Mouse (Mus musculus) kidney, postnatal 36 days (tissue): ENCODE results near the gene Kel.

Source experiments
- DNase-seq, 2 experiments: peaks; one replicate each; pipeline ENCODE4 v3.0.0; 2021 to 2022; ENCODE audit warnings: mixed read lengths in 2 of 2

The Kel gene

DNA sequence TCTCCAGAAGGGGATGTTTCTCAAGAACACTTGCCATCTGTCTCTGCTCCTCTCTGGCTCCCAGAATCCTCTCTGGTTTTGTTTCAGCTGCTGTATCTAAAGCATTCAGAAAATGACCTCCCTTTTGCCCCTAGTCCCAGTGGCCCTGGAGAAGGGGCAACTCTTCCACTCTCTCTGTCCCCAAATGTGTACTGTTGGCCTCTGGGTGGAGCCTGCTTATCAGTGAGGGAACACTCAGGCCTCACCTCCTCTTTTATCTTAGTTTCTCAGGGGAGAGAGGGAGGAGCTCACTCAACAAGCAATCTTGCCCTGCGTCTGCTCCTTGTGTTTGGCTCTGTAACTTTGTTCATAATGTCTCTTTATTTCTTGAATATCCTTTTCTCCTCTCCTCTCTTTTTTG, at the start of gene Kel:
TSS of gene Kel (minus strand) at position 217 of the 400 bp plus-strand sequence.
- no peak for DNase-seq

DNA sequence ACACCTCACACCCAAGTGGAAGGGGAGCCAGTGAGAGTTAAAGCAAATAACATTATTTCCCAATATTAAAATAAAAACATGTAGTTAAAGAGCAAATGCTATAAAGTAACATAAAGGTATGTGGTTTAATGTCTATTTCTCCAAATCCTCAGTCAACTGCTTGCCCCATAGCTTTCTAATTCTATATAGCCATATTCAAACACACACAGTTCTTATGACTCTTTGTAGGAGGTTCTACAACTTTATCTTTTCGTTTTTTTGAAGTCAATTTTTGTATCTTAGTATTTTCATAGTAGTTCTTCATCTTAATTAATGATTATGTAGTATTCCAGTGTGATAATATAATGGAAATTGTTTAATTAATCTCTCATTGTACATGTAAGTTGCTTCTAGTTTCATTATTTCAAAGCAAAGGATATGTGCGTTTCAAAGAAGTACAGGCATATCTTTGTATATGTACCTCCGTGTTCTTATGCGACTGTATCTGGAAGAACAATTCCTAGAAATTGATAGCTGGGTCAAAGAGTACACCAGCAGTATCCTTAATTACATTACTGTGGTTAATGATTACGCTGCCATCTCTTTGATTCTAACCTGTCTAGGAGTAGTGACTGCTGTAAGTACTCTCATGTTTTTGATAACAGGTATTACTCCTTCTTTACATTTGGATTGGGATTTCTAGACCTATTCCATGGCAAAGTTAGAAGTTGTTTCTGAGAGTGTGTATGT, 40.7 kb upstream of the Kel start:
- DNase-seq, result no peak

DNA sequence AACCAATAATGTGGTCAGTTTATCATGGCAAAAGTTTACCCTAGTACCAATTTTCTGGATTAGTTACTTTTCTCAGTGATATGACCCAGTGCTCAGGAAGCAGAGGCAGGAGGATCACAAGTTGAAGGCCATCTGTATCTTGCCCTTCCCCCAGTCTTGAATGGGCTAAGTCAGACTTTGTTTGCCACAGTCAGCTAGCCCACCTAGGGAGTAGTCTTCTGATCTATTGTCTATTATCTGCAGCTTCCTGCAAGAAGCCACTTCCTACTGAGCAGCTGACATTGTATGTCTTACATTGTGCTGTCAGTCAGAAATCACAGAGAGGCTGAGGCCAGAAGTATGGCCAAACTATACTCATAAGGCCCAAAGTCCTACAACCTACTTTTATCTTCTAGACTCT, 37.0 kb upstream of the Kel start:
- no peak for DNase-seq

DNA sequence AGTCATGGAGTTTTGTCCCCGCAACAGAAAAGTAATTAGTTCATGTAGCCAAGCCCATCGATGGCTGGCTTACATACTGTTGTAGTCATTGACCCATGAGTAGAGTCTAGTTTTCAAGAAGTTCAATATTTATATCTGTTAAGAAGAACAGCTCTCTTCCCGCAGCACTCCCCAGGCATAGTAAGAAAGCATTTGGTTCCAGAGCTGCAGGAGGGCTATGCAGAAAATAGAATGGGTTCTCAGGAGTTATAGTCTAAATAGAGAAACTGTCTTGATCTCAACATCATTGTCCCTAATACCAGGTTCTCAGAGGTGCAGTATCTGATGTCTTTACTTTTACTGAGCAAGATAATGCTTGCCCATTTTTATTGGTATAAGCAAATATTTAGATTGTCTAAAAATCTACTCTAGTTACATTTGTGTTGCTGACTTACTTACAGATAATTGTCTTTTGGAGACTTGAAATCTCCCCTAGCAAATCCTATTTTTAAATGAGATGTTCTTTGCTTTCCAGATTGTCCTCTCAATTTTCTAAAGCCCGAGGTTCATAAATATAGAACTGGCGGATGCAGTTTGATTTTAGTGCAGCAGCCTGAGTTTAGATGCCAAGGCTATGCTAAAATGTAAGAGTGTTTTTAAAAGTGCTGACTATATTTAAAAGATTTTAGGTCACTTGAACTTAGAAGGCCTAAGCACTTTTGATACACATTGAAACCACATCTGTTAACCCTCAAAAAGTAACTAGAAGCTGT, 30.8 kb upstream of the Kel start:
- no peak for DNase-seq

DNA sequence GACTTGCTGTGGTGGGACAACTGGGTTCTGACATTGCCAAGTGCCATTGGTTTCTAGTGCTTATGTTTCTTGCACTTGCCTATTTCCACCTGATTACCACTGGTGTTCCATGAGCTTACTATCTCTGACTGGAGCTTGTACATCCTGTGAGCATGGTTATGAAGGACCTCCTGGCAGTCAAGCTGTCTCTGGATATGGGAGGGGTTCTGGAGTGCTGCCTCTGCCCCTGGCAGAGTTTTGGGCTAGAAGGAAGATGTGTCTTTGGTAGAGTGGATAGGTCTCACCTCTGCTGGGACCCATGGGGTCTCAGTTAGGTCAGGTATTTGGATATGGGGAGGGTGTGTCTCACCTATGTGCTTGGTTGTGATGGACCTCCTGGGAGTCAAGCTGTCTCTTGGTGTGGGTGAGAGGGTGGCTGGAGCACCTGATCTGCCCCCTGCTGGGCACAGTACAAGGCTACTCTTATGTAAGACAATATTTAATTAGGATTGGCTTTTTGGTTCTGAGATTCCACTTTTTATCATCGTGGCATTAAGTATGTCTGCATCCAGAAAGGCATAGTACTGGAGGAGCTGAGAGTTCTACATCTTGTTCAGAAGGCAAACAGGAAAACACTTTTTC, 24.0 kb upstream of the Kel start:
- DNase-seq, result peak in 1 of 2 experiments; percentile 26

DNA sequence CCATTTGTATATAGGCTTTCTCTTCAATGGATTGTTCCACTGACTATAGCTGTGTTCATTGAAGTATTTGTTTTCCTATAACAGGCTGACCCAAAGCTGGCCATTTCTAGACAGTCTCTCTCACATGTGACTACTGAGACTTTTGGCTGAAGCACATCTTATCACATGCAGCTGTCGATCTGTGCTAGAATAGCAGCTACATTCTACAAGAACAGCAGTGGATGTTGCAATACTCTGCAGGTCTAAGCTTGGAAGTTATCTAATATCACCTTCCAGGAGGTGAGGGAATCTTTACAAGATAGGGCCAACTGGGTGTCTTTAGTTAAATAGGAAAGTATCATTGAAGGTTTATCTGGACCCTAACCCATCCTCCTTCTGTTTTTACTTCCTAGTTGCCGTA, 17.3 kb upstream of the Kel start:
- DNase-seq, result no peak

DNA sequence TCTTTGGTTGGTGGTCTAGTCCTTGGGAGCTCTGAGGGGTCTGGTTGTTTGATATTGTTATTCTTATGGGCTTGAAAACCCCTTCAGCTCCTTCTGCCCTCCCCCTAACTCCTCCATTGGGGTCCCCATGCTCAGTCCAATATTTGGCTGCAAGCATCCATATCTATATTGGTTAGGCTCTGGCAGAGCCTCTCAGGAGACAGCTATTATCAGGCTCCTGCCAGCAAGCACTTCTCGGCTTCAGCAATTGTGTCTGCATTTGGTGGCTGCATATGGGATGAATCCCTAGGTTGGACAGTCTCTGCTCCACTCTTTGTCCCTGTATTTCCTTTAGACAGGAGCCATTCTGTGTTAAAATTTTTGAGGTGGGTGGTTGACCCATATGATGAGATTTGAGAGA, 6.1 kb upstream of the Kel start:
- no peak for DNase-seq

DNA sequence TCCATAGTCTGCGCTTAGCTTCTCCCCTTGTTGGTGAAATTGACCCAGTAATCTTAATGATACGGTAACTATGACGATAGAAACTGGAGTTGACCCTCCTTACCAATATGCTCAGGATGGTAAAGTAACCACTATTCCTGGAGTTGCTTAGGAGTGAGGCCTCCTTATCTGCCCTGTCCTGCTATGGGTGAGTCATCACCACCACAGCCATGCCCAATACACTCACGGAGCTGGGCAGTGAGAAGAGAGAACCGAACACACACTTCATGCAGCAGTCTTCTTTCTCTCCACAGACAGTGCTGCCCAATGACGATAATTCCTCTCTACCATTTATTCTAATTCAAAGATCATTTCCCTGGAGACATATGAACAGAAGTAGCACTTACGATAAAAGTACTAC, 2.1 kb upstream of the Kel start:
- DNase-seq, result no peak

DNA sequence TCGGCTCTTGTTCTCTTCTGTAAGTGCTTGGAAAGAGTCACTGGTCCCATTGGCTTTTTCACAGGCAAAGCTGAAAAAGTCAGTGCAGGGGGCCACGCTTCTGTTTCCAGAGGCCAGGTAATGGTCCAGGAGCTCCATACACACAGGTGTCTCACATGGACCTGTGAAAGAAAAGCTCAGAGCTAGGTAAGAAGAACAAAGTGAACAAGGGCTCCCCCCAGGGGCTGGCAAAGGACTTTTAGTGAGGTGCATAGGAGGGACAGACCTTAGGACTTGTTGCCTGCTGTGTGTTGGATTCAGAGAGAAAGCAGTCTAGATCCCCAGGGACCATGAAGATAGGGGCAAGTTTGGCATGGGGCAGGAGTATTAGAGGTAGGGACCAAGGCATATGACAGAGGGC, 1.2 kb downstream of the Kel start:
- peak; percentile 16 to 69 for DNase-seq

DNA sequence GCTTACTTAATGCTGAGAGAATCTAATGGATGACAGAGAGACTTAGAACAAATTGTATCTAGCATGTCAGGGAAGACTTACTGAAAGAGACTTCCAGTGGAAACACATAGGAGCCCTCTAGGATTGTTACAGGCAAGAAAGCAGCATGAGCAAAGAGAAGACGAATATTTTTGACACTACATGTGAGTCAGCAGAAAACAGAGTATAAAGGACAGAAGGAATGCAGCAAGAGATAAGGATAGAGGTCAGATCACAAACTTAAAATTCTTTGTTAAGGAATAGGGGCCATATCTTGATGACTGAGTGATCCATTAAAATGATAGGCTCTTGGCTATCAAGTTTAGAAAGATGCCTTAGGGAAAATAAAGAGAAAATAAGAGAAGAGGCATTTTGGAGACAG, 2.9 kb downstream of the Kel start:
- DNase-seq, result no peak

DNA sequence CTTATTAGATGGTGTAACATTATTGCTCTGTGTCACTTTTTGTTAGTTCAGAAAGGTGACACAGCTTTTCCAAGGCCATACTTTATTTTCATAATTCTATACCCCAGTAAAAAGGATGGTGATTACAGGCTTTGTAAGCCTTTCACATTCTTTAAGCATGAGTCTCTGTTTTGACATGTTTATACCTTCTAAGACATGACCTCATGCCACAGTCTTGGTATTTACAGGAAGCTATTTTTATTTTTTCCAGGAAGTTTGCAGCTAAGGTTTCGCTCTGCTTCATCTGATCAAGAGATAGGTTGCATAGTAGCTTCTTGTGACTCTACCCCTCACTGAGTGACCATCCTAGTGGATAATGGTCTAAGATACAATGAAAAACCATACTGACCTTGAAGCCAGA, 9.7 kb downstream of the Kel start:
- no peak for DNase-seq

DNA sequence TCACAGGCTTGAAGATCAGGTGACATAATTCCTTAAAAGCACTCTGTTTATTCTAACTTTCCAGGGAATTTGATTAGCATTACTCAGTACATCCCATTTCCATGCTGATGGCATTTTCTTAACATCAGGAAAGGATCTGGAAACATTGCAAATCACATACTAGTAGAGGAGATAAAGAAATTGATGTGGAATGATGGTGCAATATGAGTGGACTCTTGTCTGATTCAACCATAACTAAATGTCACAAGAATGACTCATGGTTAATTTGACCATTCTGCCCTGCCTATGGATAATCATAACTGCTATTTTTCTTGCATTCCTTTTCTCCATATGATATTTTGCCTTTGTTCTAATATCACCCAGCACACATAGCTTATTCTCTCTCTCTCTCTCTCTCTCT, 11.9 kb downstream of the Kel start:
- no peak for DNase-seq

DNA sequence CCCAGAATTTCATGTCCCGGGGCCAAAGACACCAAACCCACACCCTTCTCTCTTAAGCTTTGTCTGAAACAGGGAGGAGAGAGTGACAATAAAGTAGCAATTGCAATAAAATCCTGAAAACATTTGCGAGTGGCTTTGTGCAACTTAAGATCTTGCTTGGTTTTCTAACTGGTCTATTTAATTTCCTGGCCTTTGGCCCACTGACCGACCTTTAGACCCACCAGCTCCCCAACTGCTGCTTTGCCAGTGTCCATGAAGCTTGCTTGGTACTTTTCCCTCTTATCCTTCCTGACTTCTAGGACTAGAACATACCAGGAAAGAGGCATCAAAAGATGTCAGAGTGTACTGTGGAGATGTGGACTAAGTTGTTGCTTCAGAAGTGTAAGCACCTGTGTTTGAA, 18.5 kb downstream of the Kel start:
- peak; percentile 37 to 67 for DNase-seq

DNA sequence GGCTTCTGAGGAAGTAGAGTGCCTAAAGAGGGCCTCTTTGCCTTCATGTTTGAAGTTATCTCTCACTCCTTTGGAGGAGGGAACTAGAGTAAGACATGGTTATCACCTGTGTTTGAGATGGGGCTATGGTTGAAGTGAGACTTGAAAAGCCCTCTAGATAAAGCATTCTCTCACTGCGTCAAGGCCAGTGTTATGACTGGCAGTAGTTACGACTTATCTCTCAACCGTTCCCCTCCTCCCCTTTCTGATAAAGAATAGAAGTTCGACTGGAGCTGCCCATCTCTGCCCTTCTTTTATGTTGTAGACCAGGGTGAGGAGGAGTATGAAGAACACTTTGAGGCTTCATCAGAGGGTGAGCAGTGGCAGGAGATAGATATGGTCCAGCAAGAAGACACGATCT, 19.2 kb downstream of the Kel start:
- DNase-seq, result no peak

DNA sequence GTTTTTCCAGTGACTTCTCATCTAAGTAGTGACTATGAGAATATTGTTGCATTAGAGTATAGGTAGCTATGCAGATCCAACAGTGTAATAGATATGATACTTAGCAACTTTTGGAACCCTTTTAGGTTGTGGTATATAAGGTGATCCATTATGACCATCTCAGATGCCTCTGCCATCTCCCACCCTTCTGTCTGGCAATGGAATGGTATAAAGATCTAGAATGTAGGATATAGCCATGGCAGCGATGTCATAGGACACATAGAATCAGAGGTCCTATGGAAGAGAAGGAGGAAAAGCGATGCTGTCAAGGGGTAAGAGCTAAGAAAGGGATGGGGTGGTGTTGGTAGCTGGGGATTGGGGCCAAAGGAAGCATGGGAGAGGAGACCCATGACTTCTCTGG, 20.0 kb downstream of the Kel start, which contains the start of gene Llcfc1:
TSS of gene Llcfc1 (plus strand) at position 301 of the 400 bp plus-strand sequence.
- DNase-seq, result no peak

DNA sequence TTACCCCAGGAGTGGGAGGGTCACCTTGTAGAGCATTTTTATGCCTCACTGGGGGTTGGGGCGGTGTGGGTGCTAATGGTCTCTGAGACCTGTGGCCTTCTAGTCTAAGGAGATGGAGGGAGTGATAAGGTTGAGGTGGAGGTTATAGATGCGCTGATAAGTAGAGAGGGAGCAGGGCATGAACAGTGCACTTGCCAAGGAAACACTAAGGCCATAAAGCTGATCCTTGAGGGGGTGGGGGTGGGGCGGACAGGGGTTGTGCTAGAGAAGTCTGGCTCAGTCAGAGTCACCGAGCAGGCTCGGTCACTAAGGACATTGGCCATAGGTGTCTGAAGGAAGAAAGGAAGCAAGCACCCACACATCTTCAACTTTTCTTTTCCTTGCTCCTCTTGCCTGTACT, 22.5 kb downstream of the Kel start:
- DNase-seq, result peak in 1 of 2 experiments; percentile 34

DNA sequence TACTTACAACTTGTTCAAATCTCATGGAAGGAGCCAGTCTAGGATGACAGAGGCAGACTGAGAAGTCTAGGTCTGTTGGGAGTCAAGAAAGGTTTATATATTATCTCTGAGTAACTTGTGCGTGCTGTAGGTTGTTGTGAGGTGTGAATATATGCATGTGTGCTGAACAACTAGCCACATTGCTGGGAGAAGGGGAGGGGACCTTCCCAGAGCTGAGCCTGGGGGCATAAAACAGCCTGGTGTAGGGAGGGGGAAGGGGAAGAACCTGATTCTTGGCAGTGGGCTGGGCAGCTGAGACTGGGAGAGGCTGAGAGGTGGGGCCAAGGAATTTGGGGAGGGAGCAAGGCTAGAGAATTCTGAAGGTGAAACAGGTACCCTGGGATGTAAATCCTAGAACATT, 23.5 kb downstream of the Kel start, which contains the start of gene Trpv5:
TSS of gene Trpv5 (minus strand) at position 101 of the 400 bp plus-strand sequence.
- DNase-seq, result peak; percentile 9 to 22

DNA sequence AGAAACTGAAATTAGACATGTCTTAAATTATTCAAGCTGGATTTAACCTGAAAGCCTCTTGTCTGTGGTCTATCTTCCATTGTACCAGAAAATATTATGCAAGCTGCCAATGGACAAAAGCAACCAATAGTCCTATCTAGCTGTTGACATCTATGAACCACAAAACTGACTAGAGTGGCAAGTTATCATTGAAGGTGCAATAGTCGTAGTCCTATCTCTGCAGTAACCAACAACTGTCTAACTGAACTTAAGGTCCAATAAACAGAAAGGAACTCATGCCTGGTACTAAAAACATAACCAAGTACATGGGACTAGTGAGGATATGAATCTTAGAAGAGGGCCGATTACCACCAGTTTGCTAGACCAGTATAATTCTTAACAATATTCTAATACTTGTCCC, 27.6 kb downstream of the Kel start:
- no peak for DNase-seq

DNA sequence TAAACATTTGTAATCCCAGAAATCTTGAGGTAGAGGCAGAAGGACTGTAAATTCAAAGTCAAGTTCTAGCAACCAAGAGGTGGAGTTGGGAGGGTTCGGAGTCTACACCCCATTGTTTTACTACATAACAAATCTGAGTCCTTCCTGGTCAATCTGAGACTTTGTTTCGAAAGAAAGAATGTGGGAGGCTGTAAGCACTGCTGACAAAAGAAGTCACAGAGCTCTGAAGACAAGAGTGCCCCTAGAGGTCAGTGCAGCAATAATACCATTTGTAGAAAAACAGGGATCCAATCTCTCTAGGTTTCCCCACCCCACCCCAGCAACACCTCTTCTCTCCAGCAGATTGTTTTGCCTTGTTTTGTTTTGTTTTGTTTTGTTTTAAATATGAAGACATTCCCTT, 41.8 kb downstream of the Kel start:
- DNase-seq, result peak; percentile 9 to 30

DNA sequence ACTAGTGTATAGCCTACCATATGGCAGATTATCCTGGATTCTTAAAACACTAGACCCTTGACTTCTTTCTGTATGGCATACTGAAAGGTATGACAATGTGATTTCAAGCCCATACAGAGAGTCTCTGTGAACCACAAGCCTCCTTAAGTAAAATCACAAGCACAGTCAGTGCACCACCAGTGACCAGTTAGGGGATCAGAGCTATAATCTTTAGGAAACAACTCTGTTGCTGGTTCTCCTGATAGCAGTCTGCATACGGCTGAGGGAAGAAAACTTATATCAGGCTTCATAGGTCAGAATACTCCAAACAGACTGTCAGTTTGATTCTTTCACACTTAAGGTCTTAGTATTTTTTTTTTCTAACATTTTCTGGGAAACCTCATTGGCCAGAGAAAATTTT, 45.7 kb downstream of the Kel start:
- no peak for DNase-seq

DNA sequence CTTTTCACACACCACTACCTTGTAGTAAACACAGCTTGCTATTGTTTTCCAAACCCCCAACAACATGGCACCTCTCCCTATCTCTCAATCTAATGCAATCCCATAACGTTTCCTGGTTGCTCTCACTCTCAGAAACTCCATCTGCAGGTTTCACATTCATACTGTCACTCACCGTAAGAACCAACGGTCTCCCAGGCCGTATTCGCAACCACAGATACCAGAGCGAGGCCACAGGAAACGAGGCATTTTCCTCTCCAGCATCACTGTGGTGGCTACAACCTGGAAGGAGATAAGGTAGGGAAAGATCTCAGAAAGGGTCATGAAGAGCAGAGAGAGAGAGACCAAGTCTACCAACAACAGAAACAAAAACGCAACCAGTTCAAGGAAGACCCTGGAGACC, 49.5 kb downstream of the Kel start:
- DNase-seq, result no peak

DNA sequence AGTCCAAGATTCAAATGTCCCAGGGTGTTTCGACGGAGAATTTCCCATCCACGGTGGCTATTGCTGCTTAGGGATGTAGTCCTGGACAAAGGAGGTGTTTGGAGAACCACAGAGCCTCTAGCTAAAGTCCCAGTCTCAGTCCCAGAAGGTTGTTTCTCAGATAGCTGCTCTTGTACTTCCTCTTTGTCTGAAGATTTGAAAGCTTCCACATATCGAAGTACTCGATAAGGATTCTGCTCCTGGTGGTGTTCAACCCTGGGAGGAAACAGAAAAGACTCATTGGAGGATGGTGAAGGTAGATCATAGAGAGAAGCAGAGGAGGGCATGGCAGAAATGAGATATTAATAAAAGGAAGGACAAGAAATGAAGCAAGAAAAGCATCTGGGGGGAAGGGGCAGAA, 51.0 kb downstream of the Kel start:
- no peak for DNase-seq

DNA sequence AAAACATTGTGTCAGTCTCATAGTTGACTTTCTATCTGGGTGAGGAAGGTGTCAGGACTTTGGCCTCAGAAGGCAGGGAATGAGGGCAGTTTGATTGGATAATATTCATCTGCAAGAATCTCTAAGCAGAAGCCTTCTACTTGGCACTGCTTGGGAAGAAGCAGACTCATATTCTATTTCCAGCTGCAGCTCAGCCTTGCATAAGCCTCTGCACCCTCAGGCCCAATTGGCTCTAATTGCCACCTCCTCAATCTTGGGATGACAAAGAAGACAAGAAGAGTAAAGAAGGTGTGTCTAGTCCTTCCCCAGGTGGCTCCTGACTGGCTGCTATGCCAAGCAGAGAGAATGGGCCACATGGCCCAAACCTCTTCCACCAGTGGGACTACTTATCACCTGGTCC, 57.5 kb downstream of the Kel start:
- DNase-seq, result no peak

DNA sequence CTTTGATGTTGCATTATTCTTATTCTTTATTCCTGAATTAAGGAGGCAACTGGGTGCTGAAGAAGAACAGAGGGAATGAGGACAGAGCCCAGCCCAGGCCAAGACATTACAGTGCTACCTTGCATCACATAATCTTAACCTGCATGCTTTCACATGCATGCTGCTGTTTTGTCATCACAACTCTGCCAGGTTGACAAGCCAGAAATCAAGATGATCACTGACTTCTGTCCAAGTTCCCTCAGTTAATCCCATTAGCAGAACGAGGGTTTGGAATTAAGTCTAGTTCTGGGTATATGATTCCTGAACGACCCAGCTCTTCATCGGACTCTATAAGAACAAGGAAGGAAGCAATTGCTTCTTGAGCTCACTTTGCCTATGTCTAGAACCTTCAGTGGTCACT, 57.9 kb downstream of the Kel start:
- no peak for DNase-seq
